Mouse (Mus musculus) mature B cell (primary cell): Measurements from ENCODE around the gene Emc6.

Experiments used
- in situ Hi-C: fragments of 300-500 bp; cut with MboI; formaldehyde crosslinking; loops from 2 replicates; pipeline ENCODE4 v1.14.3; 2019

The Emc6 gene

DNA sequence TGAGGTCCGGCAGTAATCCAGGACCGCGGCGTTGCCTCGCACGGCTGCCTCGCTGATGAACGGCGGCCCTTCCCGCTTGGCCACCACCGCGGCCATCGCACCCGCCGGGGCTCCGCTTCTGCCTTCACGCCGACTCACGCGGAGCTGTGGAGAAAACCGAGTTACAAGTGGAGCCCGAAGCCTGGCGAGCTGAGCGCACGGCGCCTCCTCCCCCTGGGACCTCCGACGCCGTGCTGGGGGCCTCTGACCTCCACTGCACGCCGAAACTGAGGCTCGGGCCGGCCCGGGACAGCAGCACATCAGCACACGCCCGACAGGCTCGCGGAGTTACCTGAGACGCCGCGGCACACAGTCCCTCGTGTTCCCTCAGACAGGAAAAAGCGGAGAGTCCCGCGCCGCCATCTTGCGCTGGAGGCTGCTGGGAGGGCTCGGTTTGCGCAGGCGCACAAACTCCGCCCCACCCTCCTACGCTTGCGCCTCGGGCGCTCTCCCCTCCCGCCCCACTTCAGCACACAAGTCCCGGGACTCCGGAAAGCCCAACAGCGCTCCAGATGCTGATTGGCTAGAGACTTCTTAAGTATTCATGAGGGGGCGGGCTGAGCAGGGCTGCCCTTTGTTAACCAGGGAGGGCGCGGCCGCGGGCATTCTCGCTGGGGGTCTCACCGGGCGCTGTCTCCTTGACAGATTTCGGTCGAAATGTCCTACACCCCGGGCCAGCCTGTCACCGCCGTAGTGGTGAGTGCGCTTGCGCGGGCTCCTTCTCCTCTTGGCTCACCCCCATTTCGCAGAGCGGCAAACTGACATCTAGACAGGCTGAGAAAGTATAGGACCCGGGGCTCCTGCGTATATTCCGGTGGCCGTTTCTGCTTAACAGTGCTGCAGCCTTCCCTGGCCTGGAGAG is at the start of gene Emc6, which contains the start of gene Tax1bp3:
TSS of gene Emc6 (minus strand) at position 430 of the 901 bp plus-strand sequence.
TSS of gene Tax1bp3 (plus strand) at position 476 of the 901 bp plus-strand sequence.
- in situ Hi-C loops: no loop called here

GRCm38 (mm10) chr11:73225856-73226255 is 49.0 kb upstream of the Emc6 start:
- in situ Hi-C loops: no loop called here

DNA sequence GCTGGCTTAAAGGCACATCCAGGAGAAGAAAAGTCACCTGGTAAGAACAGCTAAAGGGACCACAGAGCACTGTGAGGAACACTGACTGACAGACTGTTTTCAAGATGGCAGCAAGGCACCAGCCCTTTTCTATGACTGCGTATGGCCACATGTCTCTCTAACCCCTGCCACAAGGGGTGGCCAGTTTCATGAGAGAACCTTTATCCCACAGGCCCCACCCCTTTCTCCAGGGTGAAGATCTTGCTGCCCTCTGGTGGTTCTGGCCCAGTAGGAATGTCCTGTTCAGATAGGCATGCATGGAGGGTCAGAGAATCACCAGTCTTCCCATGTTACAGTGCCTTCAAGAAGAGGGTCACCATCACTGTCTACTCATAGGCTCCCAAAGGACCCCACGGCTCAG is 47.1 kb upstream of the Emc6 start:
- in situ Hi-C loops: no loop called here

DNA sequence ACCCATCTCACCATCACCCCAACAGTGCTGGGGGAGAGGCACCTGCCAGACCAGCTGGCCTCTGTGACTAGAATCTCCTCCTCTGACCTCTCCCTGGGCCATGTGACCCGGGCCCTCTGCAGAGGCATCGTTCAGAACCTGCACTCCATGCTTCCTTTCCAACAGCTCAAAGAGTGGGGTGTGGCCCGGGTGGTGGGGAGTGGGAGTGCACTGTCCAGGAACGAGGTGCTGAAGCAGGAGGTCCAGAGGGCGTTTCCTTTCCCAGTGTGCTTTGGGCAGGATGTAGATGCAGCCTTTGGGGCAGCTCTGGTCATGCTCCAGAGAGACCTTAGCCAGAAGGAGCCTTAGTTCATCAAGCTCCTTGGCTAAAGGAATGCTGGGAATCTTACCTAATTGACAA is 46.0 kb upstream of the Emc6 start:
- in situ Hi-C loops: no loop called here

DNA sequence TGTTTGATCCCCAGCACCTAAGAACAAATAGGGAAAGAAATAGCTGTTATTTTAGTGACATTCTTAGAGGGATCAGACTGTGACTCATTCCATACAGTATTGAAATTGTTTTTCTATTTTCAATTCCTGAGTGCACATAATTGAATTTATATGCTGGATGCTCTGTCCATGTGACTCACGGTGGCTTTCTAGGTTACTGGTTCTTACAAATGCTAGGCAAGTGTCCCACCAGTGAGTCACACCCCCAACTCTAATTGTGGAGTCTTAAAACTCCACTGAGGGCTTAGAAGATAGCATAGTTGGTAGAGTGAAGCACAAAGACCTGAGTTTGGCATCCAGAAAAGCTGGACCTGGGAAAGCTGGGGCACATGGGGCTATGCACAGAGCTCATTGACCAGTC is 43.8 kb upstream of the Emc6 start:
- in situ Hi-C loops: no loop called here

DNA sequence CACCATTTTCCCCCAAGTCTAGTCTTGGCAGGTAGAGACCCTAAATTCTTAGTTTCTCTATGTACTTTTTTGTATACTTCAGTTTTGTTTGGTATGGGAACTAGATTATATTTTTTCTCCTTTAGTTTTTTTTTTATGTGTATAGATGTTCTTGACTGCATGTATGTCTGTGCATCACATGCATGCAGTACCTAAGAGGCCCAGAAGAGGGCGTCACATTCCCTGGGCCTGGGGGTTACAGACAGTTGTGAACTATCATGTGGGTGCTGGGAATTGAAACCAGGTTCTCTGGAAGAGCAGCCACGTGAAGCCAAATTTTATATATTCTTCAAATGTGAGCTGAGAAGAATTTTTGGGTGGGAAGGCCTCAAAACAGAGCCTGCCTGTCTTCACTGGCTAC is 42.8 kb upstream of the Emc6 start:
- in situ Hi-C loops: no loop called here

DNA sequence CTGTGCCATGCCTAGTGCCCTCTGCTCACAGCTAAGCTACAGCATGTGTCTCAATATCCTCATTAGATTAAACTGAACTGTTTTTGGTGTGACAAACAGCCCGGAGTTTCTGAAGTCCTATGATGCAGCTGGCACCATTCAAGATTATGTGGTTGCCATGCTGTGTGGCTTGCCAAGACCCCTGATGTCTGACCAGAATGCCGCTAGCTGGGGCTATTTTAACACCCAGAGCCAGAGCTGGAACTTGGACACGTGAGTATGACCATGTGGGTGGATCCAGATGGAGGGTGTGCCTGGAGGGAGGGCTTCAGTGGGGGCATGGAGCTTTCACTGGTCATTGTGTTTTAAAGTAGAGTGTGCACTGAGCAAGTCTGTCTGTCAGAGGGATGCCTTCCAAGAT is 37.1 kb upstream of the Emc6 start:
- in situ Hi-C loops: no loop called here

- in situ Hi-C loops: no loop called here
These were observed 30.8 kb upstream of the Emc6 start for GRCm38 (mm10) chr11:73207621-73208020.

DNA sequence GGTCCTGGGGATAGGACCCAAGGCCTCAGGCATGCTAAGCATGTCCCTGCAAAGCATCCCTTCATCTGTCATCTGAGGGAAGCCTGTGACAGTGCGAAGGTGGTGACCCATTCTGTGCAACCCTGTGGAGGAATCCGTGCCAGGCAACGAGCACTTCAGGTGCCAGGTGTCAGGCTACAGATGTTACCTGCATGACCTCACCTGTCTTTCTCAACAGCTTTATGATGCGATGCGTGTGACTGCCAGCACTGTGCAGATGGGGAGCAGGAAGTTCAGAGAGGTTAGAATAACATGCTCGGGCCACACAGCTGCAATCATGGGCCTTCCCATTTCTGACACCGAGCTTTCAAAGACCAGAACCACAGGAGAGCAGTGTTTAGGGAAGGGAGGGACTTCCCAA is 28.4 kb upstream of the Emc6 start:
- in situ Hi-C loops: no loop called here

- in situ Hi-C loops: no loop called here
These were observed 27.1 kb upstream of the Emc6 start for GRCm38 (mm10) chr11:73203895-73204294.

DNA sequence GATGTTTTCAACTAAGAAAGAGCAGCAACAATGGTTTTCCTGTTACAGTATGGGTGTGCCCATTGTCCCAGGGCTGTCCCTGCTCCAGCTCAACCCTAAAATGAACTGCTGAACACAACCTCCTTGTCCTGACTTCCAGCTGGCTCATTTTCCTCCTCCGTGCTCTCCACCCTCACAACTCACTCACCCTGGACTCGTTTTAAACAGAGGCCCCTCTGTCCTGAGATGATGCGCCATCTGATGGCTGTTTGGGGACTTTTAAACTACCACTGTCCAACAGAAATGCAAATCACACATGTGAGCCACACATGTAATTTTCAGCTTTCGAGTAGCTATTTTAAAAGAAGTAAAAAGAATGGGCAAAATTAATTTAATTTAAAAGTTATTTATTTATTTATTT is 24.8 kb upstream of the Emc6 start:
- in situ Hi-C loops: no loop called here

GRCm38 (mm10) chr11:73201021-73201420 is 24.2 kb upstream of the Emc6 start:
- in situ Hi-C loops: no loop called here

DNA sequence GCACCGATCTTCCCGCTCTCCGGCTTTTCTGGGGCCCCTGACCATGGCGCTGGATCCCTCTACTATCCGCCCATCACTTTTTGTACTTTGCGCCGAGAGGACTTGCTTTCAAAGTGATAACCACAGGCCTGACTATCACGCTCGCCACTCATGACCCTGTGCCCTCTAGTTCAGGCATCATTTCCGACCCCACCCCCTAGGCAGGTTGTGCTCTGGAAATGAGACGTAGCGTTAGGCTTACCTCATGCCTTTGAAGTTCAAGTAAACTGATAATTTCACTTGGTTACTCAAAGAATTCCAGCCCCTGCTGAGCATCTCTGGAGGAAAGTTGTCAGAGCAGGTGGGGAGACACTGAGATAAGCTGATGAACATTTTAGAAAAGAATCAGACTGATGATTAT is 23.0 kb upstream of the Emc6 start:
- in situ Hi-C loops: no loop called here

- in situ Hi-C loops: no loop called here
These were observed 22.4 kb upstream of the Emc6 start, which contains the start of gene Shpk for GRCm38 (mm10) chr11:73199230-73199712. Gene Shpk, plus strand, starts transcription at chr11:73199460.

DNA sequence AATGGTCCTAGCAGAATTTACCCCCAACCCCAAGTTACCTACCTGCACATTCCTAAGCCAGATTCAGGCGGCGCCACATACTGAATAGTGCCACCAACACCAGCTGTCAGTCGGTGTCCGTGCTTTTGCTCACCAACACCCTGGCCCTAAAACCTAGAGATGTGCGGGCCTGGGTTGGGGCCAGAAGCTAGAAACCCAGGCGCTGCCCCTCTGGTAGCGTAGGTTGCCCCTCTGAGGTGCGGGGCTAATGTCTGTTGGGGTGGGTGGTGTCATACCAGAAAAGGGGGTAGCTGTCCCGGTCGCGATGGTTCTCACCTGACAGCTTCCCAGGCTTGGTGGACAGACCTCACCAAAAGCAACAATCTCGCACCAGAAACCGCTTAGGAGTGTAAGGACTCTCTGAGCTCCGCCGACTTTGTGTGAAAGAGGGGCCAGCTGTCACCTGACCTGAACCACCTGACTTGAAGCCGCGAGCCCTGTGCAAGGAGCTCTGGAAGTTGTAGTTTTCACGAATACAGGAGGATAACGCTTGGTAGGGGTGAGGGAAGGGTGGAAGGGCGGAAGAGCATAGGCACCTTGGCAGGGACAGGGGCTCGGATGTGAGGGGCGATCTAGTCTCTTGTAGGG is 21.9 kb upstream of the Emc6 start, which contains the start of gene Ctns:
TSS of gene Ctns (minus strand) at position 440 of the 627 bp plus-strand sequence.
- in situ Hi-C loops: no loop called here

GRCm38 (mm10) chr11:73198190-73198589 is 21.4 kb upstream of the Emc6 start:
- in situ Hi-C loops: no loop called here

DNA sequence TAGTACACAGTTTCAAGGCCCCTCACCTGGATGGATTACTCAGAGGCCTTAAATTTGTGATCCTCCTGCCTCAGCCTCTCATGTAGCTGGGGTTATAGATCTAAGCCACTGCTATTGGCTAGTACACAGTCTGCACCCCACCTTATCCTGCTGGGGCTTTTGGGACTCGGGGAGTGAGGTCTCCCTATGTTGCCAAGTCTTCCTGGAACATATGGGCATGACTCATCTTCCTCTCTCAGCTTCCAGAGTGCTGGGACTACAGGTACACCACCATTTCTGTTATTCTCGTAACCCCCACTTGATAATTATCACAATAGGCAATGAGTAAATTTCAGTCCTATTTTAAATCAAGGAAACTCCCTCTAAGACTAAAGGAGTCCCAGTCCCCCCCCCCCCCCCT is 17.6 kb upstream of the Emc6 start:
- in situ Hi-C loops: no loop called here

- in situ Hi-C loops: no loop called here
These were observed 16.2 kb upstream of the Emc6 start for GRCm38 (mm10) chr11:73193047-73193446.

DNA sequence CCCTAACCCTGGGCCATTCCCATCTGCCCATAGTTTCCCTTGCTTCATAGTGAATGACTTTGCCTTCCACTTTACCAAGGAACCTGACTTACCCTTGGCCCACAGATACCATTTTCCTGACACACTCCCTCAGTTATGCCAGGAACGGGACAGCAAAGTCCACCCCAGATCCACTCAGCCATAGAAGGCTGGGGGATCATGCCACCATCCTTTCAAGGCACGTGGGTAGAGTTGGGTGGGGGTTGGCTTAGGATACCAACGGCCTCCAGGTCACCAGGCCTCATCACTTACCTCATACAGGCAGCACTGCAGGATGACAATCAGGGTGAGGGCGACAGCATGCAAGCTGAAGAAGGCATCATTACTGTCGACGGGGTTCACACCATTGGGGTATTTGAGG is 10.4 kb upstream of the Emc6 start:
- in situ Hi-C loops: no loop called here

GRCm38 (mm10) chr11:73185872-73186615 is 9.2 kb upstream of the Emc6 start:
- in situ Hi-C loops: no loop called here

DNA sequence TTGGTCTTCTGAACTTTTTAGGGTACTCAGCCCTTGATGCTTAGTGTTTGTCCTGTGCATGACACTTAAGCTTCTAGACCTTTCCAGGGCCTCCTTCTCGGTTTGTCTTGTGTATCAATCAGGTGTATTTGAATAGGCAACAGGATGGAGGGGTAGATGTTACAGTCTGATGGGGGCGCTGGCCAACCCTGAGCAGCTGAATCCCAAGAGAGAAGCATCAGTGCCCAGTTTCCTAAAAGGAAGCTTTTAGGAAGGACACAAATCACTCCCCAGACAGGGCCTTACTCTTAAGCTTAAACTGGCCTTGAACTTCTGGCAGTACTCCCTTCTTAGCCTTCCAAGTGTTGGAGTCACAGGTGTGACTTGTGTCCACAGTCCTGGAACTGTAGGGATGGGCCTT is 1.1 kb upstream of the Emc6 start:
- in situ Hi-C loops: no loop called here

DNA sequence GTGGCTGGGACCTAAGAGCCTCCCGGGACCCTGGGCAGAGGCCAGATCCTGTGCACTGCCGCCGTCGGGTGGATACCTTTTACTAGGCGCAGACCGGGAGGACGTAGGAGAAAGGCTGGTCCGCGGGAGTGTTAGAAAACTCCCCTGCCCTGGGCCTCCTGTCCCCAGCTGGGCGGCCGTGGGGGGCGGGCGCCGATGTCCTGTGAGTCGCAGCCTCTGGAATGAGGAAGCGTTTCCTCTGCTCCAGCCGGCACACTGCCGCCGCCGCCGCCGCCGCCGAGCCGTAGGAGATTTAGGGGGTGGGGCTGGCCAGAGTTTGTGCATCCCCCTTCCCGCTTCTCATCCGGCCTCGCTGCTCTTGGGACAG is 655 bp upstream of the Emc6 start:
- in situ Hi-C loops: no loop called here
